Mouse (Mus musculus): Measurements from ENCODE around the gene Alox12.

GRCm38 (mm10) chr11:70259035-70259434, 3.9 kb upstream of the Alox12 start:
- TF ChIP-seq CTCF (conservative IDR thresholded peaks at IDR 0.05; ENCODE audit: low read length) (no peak), NANOG (IDR thresholded peaks at IDR 0.05; ENCODE audit: borderline replicate concordance, low read length) (no peak)

All from E14TG2a.4 (cell line).